Mouse (Mus musculus) embryo, embryonic 10 days (tissue): ENCODE measurements around the gene Sav1.

Experiments
- DNase-seq: peaks from one replicate; pipeline ENCODE4 v3.0.0-alpha.2; 2015; ENCODE audit warnings: low spot score

The Sav1 gene

DNA sequence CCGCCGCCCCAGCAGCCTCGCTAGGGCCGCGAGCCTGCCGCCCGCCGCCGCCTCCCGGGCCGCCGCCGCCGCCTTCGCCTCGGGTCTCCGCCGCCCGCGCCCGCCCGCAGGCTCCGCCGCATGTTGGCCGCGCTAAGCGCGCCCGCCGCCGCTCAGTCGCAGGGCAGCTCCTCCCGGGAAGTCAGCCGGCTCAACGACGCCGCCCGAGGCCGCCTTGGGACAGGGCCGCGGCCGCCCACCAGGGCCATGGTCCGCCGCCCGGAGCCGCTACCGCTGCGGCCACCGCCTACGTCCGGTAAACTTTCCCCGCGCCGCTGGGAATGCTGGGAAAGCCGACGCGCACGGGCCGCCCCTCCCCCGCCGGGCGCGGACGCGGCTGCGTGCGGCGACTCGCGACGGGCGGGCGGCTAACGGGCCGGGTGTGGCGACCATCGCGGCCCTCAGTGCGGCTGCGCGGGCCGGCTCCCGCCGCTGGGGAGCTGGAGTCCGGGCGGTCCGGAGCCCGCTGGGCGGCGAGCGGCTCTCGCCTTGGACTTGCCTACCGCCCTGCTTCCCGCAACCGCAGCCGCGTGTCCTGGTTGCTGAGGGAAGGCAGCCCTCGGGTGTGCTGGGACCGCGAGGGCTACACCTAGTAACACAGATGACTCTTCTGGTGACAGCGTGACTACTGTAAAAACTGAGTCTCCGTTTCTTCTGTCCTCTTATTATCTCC lies at the start of gene Sav1:
TSS of gene Sav1 (minus strand) at position 217 of the 712 bp plus-strand sequence.
- DNase-seq, result peak; percentile 89

DNA sequence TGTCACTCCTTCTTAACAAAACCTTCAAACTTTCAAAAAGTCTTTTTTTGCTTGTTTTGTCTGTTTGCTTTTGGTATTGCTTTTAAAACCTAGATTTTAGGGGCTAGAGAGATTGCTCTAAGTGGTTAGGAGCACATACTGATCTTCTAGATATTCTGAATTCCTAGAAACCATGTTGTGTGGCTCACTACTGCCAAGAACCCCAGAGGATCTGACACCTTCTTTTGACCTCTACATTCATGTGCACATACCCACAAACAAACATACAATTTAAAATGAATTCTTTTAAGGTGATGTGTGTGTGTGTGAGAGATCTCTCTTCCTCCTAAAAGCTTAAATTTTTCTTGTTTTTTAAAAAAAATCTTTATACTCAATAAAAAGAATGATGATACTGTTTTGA lies 39.4 kb upstream of the Sav1 start:
- DNase-seq, result no peak

DNA sequence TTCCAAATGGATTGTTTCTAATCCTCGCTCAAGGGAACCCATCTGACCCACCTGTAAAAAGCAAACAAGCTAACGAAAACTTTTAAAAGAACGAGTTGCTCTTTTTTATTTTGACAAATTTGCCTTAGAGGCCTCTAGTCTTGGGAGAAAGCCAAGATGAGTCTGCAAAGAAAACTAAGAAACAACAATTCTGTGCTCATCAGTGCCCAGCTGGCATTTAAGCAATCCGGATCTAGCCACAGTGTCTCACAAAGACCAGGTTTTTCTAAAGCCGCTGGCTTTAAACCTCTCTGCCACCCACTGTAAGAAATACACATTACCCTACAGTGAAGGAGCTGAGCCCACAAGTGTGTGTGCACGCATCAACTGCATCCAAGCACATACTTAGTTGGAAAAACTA lies 38.6 kb upstream of the Sav1 start:
- no peak for DNase-seq

DNA sequence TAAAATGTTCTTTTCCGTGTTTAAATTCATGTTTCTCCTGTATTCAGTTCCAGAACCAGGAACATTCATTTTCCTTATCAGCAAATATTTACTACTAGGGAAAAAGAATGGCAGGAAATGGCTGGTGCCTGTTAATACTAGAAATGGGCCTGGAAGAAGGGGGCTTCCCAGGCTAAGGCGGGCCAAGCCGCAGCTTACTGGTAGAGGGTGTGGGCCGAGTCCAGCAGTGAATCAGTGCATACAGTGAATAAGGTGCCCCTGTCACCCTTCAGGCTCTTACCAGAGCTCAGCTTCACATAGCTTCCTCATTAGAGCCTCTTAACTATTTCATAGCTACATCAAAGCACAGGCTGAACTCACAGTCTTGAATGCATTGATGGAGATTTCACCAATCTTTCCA lies 36.8 kb upstream of the Sav1 start:
- no peak for DNase-seq

DNA sequence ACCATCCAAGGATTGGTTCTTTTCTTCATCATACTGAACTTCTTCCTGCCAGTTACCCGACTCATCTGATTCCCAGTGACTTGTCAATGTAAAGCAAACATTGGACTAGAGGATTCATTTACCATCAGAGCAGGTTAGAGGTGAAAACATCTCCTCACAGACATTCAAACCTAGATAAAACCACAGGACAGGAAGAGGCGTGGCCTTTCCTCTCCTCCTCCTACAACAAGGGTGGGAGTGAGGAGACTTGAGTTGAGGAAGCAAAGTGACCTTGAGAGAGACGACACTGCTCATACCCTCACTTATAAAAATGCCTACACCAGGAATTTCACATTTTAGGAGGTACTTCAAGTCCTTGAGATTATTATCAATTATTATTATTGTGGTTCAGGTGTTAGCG lies 31.4 kb upstream of the Sav1 start:
- no peak for DNase-seq

DNA sequence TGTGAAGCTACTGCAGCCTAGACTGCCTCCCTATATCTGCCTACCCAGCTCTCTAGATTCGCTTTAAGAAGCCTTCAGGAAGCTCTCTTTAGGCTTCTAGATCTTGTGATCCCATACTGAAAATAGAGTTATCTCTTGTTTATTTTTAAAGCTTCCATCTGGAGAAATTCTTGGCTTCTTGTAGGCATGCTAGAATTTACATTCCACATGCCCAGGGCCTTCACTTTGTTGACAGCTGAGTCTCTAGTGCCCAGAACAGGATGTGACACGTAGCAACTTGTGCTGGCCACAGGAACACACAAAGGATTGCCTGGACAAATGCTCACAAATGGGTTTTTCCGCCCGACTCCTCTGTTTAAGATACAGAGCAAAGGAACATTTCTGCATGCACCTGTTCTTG lies 29.1 kb upstream of the Sav1 start:
- no peak for DNase-seq

DNA sequence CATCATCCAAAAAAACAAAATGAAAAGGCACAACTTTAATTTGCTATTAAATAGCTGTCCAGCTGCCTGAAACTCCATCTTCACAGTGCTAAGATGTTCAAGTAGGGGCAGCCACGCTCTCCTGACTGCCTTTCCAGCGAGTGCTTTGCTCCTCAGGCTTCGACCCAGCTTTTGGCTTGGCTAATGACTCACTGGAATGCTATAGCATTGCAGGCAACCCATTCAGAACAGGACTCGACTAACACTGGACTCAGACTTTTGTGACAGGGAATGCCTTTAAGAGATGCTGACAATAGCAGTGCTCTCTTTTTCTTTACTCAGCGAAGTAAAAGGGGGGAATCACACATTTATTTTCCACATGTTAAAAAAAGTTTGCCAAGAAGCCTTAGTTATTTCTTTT lies 24.9 kb upstream of the Sav1 start:
- DNase-seq, result peak; percentile 15

DNA sequence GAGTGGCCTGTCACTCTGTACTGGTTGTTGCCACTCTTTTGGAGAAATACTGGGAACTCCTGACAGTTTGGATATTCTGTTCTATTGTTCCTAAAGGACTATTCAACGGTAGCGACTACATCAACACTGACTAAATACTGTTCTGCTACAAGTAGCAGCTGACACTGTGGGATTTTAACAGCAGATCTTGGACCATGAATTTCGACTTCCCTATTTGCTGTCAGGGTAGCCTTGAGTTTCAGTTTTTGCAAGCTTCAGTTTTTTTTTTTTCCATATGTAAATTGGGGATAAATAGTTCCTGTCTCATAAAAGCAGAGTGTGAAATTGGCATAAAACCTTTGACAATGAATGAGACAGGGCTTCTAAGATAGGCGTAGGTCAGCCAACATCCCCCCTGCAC lies 23.6 kb upstream of the Sav1 start:
- no peak for DNase-seq

DNA sequence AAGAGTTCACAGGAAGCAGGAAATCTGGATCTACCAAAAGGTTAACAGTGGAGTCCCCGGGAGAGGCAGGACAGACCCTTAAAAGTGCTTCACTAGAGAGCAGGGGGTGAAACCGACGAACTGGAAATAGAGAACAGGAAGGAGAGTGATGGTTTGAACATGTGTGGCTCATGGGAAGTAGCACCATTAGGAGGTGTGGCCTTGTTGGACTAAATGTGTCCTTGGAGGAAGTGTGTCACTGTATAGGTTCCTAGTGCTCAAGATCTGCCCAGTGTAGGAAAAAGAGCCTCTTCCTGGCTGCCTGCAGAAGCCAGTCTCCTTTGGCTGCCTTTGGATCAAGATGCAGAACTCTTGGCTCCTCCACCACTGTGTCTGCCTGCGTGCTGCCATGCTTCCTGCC lies 18.3 kb upstream of the Sav1 start:
- no peak for DNase-seq

DNA sequence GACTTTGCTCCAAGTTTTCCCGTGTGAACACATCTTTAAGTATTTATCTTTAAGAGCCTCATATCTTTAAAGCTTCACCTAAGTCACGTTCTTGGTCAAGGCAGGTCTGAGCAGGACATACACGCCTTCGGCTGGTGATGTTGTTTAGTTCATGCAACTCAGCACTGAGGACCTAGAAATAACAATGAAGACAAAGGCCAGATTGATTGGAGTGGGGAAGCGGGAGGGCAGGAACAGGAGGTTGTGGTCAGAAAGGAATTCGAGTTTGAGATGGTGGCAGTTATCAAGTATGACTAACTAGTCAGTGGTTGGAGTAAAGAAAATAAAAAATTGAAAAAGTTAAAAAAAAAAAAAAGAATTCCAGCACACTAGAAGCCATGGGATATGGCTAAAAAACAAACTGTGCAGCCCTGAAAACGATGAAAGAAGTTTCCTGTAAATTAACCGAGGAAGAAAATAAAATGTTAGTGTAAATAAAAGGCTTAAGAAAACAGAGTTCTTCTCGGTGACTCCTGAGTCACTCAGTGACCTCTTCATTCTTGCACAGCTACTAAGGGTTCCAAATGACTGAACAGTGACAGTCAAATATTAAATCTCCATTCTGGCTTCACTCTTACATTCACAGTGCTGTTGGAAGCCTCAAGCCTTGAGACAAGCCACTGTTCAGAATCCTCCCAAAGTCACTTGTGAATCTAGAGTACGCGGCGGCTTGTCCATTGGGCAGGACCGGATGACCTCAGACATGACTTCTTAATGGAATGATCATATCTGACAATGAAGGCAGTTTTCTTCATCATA lies 11.6 kb upstream of the Sav1 start:
- no peak for DNase-seq

DNA sequence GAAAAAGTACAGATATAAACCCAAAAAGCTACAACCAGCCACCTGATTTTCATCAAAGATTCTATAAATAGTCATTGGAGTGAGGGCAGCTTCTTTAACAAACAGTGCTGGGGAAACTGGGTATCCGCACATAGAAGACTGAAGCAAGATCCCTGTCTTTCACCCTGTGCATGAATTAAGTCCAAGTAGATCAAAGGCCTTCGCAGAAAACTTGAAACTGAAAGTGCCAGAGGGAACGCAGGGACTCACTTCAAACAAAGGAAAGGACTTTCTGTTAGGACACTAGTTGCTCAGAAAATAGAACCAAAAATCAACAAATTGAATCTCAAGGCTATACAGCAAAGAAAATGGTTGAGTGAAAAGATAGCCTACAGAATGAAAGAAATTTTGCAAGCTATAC lies 8.6 kb upstream of the Sav1 start:
- no peak for DNase-seq

DNA sequence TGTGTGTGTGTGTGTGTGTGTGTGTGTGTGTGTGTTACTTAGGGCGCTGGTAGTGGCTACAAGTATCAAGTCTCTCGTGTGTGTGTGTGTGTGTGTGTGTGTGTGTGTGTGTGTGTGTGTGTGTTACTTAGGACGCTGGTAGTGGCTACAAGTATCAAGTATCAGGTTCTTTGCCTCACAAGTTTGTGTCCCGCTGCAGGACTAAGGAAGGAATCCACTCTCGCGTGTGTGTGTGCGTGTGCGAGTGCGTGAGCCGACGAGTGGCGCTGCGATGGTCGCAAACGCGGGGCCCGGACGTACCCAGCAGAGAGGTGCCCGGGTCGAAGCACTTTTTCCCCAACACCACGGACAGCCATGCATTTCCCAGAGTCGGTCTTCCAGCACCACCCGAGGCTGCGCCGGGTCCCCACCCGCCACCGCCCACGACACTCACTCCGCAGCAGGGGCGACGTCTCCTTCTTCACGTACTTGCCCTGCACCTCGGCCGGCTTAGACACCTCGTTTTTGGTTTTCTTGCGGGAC lies 500 bp downstream of the Sav1 start:
- peak; percentile 55 for DNase-seq

DNA sequence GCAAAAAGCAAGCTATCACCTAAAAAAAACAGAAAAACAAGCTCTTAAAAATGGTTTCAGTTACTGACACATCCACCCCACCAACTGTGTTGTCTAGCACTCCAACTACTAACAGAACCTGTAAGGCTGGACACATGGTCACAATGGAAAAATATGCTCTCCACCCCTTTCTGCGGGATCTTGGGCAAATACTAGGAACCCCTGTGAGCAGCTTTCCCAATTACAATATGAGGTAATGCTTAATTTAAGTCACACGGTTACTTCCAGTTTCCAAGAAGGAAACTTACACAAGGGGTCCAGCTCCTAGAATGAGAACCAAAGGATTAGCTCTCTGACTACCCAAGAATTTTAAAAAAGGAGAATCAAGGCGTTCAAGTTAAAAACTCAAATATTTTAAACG lies 1.3 kb downstream of the Sav1 start:
- DNase-seq, result no peak

DNA sequence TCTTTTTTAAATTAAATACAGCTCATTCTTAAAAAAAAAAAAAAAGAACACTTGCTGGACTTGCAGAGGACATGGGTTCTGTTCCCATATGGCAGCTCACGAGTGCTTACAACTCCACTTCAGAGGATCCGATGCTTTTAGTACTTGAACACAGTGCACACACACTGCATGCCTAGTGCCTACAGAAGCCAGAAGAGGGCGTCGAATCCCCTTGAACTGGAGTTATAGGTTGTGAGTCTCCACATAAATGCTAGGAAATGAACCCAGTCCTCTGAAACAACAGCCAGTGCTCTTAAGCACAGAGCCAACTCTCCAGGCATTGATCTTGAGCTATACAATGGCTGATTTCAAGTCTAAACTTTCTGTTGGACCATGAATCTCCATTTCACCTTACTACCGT lies 3.9 kb downstream of the Sav1 start:
- DNase-seq, result peak; percentile 55

DNA sequence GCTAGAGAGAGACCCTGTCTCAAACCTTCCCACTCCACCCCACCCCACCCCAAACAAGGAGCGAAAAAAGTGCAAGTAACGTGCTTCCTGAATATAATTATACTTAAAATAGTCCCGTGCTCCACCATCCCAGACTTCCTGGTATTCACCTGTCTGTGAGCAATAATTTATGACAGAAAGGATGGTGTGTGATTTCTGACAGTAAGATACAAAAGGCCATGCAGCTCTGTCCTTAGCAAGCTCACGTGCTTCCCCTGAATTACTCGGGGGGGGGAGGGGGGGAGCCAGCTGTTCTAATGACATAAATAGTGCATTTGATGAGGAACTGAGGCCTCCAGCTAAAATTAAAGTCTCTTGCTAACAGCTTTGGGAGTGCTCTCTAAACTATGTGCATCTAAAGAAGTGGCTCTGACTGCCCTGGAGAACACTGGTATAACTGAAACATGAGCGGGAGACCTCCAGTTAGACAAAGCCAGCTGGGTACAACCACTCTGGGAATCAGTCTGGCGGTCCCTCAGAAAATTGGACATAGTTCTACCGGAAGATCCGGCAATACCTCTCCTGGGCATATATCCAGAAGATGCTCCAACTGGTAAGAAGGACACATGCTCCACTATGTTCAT lies 9.3 kb downstream of the Sav1 start:
- DNase-seq, result no peak

DNA sequence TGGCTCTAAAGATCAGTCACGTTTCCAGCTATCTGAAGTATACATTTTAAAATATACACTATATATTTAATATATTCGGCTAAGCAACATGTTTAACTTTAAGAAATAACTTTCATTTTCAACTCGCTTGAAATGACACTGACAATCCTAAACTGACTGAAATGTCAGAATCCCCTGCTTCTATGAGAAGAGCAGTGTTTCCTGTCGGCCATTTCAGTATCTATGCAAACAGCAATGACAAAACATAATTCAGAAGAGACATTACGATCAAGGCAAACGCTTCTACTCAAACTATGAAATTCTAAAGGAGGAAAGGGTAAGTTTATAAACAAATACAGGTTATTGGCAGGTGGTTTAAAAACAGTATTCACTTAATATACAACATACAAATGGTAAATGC lies 10.1 kb downstream of the Sav1 start:
- no peak for DNase-seq

DNA sequence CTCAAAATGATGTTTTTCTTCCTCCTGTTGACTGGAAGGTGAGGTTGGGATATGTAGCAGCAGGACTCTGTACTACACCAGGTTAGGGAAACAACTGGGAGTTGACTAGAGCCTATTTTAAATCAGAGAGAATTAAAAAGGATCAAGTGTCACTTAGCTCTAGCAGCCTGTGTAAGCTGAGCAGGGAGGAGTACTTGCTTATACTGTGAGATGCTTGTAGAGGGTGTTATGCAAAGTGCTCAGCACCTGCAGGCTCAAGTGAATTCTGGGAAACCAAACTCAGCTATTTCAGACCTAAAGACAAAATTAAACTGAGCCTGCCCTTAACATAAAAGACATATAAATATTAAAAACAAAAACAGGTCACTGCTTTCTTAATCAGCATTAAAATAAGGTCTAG lies 13.1 kb downstream of the Sav1 start:
- DNase-seq, result no peak

DNA sequence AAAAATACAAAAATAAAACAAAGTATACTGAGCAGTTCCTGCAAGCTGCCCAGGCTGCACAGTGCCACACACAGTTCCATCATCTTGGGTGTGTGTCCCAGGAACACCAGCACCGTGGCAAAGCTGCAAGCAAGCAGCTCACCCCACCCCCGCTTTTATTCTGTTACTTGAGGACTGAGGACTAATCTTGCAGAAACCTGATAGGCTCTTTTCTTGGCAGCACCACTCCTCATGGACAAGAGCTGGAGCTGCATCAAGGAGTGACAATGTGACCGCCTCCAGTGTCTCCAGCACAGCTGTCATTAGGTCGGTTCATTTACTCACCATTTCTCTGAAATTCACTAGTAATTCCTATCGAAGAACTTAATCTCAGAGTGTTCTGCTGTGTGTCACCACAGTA lies 18.6 kb downstream of the Sav1 start:
- DNase-seq, result no peak

DNA sequence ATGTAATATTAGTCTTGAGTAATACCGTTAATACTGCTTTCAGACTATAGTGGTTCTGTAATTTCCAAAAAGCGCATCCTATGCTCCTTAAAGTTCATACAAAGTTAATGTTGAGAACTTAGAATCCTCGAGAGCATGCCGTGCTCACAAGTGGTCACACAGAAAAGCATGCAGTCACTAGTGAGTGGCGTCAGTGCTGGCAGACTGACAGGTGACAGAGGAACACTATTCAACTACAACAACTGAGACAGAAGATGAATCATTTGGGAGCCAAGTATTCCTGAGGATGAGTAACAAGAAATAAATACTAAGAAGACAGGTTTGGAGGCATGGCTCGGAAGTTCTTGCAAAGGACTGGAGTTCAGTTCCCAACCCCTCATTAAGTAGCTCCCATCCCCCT lies 19.7 kb downstream of the Sav1 start:
- no peak for DNase-seq

DNA sequence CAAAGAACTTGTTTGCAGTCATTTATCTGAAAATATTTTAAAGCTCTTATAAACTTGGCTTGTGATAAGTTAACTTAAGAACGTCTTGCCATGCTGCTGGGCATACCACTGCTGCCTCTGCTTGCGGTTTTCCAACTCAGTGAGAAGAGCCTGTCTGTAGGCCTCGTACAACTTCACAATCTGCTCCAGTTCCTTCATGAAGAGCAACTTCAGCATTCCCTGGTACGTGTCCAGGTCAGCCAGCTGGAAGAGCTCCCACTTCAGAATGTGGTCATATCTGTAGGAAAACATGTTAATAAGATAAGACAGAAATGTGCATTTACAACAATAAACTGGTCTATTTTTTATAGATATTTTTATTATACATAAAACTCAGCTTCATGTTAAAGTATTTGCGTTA lies 20.7 kb downstream of the Sav1 start:
- DNase-seq, result no peak

DNA sequence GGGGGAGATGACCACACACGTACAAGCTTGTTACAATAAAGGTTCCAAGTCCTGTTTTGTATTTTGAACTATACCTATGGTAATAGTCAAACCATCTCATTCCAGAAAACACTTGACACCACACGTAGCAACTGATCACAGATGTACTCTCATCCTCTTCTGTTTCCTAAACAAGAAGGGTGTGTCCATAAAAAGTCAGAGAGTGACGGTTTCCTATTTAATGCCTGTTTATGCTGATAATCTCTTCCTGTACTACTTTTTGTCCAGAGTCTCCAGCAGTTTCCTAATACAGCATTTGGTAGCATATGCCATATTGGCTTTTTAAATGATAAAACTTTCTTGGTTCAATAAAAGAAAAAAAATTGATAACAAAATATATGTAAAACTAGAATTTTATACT lies 21.2 kb downstream of the Sav1 start:
- DNase-seq, result no peak

DNA sequence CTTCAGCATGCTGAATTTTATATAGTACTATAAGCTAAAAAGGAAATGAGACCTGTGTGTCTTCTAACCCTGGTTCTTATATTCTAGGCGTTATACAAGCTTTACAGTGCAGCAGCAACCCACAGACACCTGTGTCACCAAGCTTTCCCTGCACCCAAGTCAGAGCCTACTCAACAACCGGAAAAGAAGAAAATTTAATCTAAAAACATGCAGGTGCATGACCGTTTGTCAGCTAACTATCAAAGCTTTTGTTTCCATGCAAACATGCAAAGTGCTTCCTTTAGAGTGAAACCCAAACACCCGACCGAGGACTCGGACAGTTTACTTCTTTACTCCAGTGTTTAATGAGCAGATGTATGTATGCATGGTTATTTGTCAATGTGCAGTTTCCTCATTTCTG lies 23.7 kb downstream of the Sav1 start:
- no peak for DNase-seq

DNA sequence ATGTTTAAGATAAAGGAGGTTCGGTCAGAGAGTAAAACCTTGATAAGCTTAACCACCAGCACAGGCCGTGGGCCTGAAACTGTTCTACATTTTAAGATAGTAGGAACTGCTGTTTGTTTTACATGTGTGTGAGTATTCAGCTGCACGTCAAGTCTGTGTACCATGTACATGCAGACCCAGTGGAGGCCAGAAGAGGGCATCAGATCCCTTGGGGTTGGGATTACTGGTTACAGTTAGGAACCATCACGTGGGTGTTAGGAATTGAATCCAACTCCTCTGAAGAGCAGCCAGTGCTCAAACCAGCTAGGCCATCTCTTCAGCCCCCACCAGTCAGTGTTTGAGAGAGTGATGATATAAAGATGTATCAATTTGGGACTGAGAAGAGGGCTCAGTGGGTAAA lies 24.3 kb downstream of the Sav1 start:
- peak; percentile 51 for DNase-seq
